Mouse (Mus musculus) midbrain, embryonic 14.5 days (tissue): Measurements from ENCODE around the gene Rps6kb1. TPM values are rescaled to one million over a fixed set of nuclear protein-coding genes. Genes with fewer than 3 reads are reported as not detected.

Experiments
- ATAC-seq: fragments of 200-750 bp; cut with Nextera tagmentation; 2 replicates; pipeline ENCODE4 v1.8.0; 2017; ENCODE audit warnings: moderate number of reproducible peaks, moderate library complexity; ENCODE audit not compliant: low FRiP score, low TSS enrichment
- DNase-seq: peaks from one replicate; pipeline ENCODE4 v3.0.0-alpha.2; 2015
- H3K27ac ChIP-seq: fragments of 300-500 bp; sonication (generic); replicated peaks from 2 replicates; pipeline ENCODE4 v1.5.1; 2014; ENCODE audit warnings: mild to moderate bottlenecking, low read depth, low read length, moderate library complexity
- H3K27me3 ChIP-seq: fragments of 300-500 bp; sonication (generic); 2 replicates; pipeline ENCODE4 v1.6.1; 2014; ENCODE audit warnings: low read length, control low read depth, mixed read lengths; ENCODE audit not compliant: control insufficient read depth, insufficient read depth
- H3K36me3 ChIP-seq: fragments of 300-500 bp; sonication (generic); 2 replicates; pipeline ENCODE4 v1.6.1; 2014; ENCODE audit warnings: low read length, control low read depth; ENCODE audit not compliant: control insufficient read depth, insufficient read depth
- H3K4me1 ChIP-seq: fragments of 300-500 bp; sonication (generic); 2 replicates; pipeline ENCODE4 v1.6.1; 2014; ENCODE audit warnings: mild to moderate bottlenecking, antibody characterized with exemption, low read length, control low read depth; ENCODE audit not compliant: control insufficient read depth, insufficient read depth
- H3K4me2 ChIP-seq: fragments of 300-500 bp; sonication (generic); 2 replicates; pipeline ENCODE4 v1.6.1; 2014; ENCODE audit warnings: mild to moderate bottlenecking, low read length, moderate library complexity
- H3K4me3 ChIP-seq: fragments of 300-500 bp; sonication (generic); replicated peaks from 2 replicates; pipeline ENCODE4 v1.5.1; 2014; ENCODE audit warnings: low read depth, low read length
- H3K9ac ChIP-seq: fragments of 300-500 bp; sonication (generic); replicated peaks from 2 replicates; pipeline ENCODE4 v1.6.1; 2014; ENCODE audit warnings: mild to moderate bottlenecking, low read length, moderate library complexity
- H3K9me3 ChIP-seq: fragments of 300-500 bp; sonication (generic); 2 replicates; pipeline ENCODE4 v1.6.1; 2016; ENCODE audit warnings: low read length, control low read depth, mixed read lengths; ENCODE audit not compliant: control insufficient read depth
- WGBS: fragments of 180-500 bp; shearing (Covaris S2); extraction: QIAGEN DNeasy Blood & Tissue Kit; methylation state at CpG from one replicate; pipeline ENCODE4 v1.1.7; 2014; 5-methylcytosine and 5-hydroxymethylcytosine counted together
- polyA plus RNA-seq: library from polyadenylated mRNA; unstranded; fragments of >200 nt; fragmentation: Nextera tagmentation; extraction: Ambion mirVana; gene quantifications from 2 replicates; pipeline ENCODE4 v1.2.1, GENCODE M21; 2014

Gene Rps6kb1
- polyA plus RNA-seq, 1 experiment from 2014 or later, result 47.8 TPM

DNA sequence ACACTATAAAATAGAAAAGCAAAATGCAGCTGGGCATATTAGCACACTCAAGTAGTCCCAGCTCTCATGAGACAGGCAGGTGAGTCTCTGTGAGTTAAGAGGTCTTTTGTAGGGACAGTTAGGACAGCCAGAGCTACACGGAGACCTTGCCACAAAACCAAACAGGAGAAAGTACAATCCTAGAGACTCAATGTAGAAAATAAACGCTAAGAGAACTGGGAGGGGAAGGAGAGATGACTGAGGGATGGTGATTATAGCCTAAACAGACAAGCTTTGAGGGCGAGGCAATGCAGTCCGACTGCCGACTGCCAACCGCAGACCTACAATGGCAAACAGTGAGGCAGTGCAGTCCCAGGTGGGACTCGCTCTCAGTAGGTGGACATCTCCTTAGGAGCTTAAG is 43.2 kb upstream of the Rps6kb1 start:
- no peak for ATAC-seq
- no peaks in the 10 kb centered on the region for H3K9me3 ChIP-seq
- 56% methylated on average over 7 of the region's 7 CpGs for WGBS

DNA sequence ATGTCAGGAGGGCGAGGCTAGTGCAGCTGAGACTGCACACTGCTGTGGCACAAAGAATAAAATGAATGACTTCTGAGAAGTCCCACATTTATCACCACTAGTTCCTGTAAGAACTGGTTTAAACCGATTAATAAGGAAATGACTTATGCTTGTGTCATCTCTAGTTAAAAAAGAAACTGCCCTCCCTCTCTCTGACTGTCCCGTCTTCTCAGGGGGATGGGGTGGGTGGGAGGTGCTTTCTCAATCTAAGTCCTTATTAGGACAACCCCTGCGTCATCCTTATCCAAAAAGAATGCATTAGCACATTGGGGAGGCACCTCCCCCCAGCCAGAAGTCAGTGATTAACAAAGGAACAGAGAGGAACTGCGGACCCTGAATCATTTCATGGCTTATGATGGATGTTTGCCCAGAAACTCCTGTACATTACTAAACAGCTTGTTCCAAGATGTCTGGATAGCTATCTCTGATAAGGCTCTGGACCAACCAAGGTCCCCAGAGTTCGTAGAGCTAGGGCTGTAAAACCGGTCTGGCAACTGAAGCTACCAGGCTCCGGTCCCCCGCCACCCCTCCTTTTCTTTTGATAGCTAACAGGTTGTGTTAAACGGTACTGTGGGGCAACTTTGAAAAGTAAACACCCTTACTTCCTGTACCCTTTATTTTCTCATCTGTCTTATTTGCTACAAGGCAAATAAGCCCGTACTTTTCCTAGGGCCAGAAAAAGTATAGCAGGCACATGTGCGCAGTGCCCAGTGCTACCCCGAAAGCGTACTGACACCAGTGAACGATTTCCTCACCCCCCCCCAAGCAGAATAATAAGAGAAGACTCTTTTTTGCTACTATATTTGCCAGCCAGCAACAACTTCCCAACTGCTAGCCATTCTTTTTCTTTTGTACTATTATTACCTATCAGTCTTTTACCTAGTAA is 42.5 kb upstream of the Rps6kb1 start:
- Histone ChIP-seq H3K27ac (no peak overlapping the region), H3K4me3 (no peak overlapping the region), H3K36me3 (peaks cover 6% of the 10 kb centered on the region; the same call in 1 of the 2 replicates), H3K27me3 (no peaks in the 10 kb centered on the region), H3K4me1 (peaks cover 7% of the 10 kb centered on the region; the same call in 1 of the 2 replicates), H3K9ac (no peak overlapping the region), H3K9me3 (no peaks in the 10 kb centered on the region), H3K4me2 (peak overlapping the region; percentile 7)
- 21% methylated on average over 15 of the region's 15 CpGs for WGBS
- no peak for ATAC-seq
- no peak for DNase-seq

More for the DNA sequence above, 43.2 kb upstream of the Rps6kb1 start:
- peaks cover 6% of the 10 kb centered on the region; the same call in 1 of the 2 replicates for H3K36me3 ChIP-seq
- H3K27ac ChIP-seq, result no peak overlapping the region
- peaks cover 10% of the 10 kb centered on the region; the same call in 1 of the 2 replicates for H3K4me1 ChIP-seq
- no peak for DNase-seq
- H3K27me3 ChIP-seq, result no peaks in the 10 kb centered on the region
- no peak overlapping the region for H3K9ac ChIP-seq
- H3K4me2 ChIP-seq, result no peak overlapping the region
- H3K4me3 ChIP-seq, result no peak overlapping the region

DNA sequence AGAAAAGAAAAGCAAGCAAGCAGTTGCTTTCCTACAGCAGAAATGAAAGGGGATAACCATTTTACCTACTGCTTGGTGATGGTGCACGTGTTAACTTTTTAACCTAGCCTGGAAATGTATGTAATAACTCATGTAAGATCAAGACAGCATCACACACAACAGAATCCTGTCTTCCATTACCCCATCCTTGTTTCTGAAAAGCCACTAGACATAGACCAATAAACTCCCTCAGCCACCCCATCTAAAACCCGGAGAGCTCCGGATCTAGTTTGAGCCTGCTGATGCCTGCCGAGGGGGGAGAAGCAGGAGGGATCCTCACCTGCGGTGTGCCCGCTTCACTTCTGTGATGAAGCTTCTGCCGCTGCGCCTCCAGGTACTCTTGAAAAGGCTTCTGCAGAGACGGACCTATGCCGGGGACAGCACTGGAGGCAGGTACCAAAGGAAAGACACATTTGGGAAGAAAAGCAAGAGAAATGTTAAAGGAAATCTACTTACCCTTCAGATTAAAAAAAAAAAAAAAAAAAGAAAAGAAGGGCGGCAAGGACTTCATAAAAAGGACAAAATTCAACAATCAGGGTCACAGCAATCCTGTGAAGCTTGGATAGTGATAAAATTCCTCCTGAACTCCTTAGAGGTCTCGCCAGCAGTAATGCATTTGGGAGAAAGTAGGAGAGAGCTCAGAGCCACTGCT is 41.7 kb upstream of the Rps6kb1 start:
- ATAC-seq (no peak), DNase-seq (no peak)
- Histone ChIP-seq H3K4me2 (peak overlapping the region; percentile 7), H3K9me3 (no peaks in the 10 kb centered on the region), H3K4me1 (peaks cover 7% of the 10 kb centered on the region; the same call in 1 of the 2 replicates), H3K27me3 (no peaks in the 10 kb centered on the region), H3K27ac (no peak overlapping the region), H3K9ac (no peak overlapping the region), H3K4me3 (no peak overlapping the region), H3K36me3 (peaks cover 6% of the 10 kb centered on the region; the same call in 1 of the 2 replicates)
- 23% methylated on average over 12 of the region's 12 CpGs for WGBS

DNA sequence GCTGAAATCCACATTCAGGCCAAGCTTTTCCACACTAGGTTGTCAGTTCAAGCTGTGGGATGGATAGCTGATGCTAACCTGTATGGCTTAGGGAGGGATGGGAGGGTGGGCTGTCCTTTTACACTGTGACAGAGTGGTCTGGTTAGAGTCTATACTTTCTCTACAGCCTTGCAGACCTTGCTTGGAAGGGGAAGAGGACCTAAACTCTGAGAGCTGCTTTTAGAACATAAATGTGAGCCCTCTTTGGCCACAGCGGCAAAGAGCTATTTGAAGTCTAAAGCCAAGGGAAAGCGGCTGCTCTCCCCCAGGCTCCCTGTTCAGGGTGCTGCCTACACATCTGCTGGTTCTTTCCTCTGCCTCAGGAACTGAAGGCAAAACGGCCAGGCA is 41.0 kb upstream of the Rps6kb1 start:
- Histone ChIP-seq H3K9ac (no peak overlapping the region), H3K4me3 (no peak overlapping the region), H3K9me3 (no peaks in the 10 kb centered on the region), H3K4me2 (no peak overlapping the region), H3K4me1 (peaks cover 7% of the 10 kb centered on the region; the same call in 1 of the 2 replicates), H3K27ac (no peak overlapping the region), H3K27me3 (no peaks in the 10 kb centered on the region), H3K36me3 (peaks cover 6% of the 10 kb centered on the region; the same call in 1 of the 2 replicates)
- ATAC-seq (no peak), DNase-seq (no peak)
- WGBS, result 49% methylated on average over 3 of the region's 3 CpGs

DNA sequence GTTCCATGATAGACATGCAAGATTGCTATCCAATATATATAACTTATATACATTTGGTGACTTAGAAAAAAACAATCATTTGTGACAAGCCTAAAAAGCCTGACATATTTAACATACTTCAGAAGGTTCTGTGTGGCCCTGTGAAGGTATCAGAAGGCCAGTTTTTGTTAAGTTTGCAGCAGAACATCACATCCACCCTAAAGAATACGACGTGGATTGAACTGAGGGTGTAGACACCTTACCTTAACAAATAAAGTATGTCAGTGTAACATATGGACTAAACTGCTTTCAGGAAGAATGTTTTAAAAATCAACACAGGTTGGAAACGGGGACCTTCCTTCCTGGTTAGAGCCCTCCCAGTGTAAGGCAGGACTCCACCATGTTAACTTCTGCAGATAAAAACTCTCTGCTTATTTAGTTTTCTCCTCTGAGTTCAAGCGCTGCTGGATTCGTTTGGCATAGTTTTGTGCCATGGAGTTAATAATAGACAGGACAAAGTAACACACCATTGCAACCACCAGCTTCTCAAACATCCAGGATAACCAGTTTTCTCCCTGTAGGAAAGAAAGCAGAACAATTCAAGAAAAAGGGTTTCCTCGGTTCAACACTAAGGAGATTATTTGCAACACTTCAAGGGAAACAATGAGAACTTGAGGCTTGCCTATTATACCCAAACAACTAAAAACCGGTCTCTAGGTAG is 40.4 kb upstream of the Rps6kb1 start:
- H3K4me1 ChIP-seq, result peaks cover 7% of the 10 kb centered on the region; the same call in 1 of the 2 replicates
- H3K27ac ChIP-seq, result no peak overlapping the region
- ATAC-seq (no peak), DNase-seq (no peak)
- H3K9me3 ChIP-seq, result no peaks in the 10 kb centered on the region
- H3K4me3 ChIP-seq, result no peak overlapping the region
- H3K27me3 ChIP-seq, result no peaks in the 10 kb centered on the region
- H3K9ac ChIP-seq, result no peak overlapping the region
- H3K4me2 ChIP-seq, result no peak overlapping the region
- 65% methylated on average over 7 of the region's 7 CpGs for WGBS
- peaks cover 6% of the 10 kb centered on the region; the same call in 1 of the 2 replicates for H3K36me3 ChIP-seq

DNA sequence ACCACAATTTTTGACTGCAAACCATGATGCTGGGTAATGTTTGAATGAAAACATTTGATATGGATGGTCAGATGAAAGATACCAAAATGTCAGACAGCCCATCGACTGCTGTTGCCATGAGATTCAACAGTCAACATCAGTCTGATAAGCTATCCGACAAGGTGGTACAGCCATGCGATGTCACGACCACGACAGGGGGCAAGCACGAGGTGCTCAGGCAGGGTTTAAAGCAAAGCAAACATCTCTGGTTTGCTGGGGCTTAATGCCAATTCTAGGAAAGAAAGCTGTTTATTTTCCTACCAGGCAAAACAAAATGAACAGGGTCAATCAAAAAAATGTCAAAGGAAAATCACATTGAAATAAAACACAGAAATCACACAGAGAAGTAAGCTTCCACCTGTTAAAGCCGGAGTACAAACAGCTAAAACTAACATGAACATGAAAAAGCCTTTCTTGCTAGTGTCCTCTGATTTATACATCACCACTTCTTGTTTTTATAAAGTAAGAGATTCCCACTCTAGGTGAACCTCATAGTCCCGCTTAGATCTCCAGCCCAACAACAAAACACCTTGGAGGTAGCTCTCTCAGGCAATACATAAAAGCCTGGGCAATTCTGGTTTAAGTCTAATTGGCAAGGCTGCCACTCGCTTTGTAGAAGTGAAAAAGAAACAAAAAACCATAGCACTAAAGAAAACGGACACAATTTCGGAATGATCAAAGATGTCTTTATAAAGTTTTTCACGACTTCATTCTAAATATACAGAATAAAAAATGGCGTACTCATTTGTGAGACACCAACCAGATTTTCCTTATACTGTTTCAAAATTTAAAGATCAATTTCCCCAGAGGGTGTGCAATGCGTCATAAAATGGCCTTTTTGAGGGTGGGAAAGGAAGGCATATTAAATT is 39.6 kb upstream of the Rps6kb1 start:
- no peak overlapping the region for H3K4me3 ChIP-seq
- no peaks in the 10 kb centered on the region for H3K9me3 ChIP-seq
- WGBS, result 93% methylated on average over 14 of the region's 14 CpGs
- no peak for DNase-seq
- H3K4me2 ChIP-seq, result no peak overlapping the region
- no peak overlapping the region for H3K27ac ChIP-seq
- peaks cover 6% of the 10 kb centered on the region; the same call in 1 of the 2 replicates for H3K36me3 ChIP-seq
- no peak overlapping the region for H3K9ac ChIP-seq
- peaks cover 7% of the 10 kb centered on the region; the same call in 1 of the 2 replicates for H3K4me1 ChIP-seq
- ATAC-seq, result no peak
- H3K27me3 ChIP-seq, result no peaks in the 10 kb centered on the region

DNA sequence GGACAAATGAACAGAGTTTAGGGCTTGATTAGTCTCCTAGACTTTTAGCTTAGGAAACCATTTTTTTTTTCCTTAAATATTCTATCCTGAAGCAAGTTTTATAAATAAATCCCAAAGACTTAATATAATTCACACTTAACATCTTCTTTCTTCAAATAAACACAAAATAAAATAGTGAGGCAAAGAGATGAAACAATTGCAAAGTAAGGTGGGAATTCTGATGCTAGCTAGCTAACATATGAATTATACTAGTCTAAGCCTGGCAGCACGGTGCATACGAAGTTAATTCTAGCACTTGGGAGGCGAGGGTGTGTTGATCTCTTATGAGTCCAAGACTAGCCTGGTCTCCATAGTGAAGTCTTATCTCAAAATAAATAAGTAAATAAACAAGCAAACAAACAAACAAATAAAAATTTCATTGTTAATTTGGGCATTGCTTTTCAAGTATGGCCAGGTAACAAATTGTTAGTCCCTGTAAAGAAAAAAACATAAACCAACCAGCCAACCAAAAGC is 38.8 kb upstream of the Rps6kb1 start:
- Histone ChIP-seq H3K4me2 (no peak overlapping the region), H3K4me1 (peaks cover 7% of the 10 kb centered on the region; the same call in 1 of the 2 replicates), H3K9me3 (no peaks in the 10 kb centered on the region), H3K27me3 (no peaks in the 10 kb centered on the region), H3K4me3 (no peak overlapping the region), H3K36me3 (peaks cover 6% of the 10 kb centered on the region; the same call in 1 of the 2 replicates), H3K9ac (no peak overlapping the region), H3K27ac (no peak overlapping the region)
- WGBS, result 89% methylated on average over 3 of the region's 3 CpGs
- ATAC-seq, result no peak
- DNase-seq, result no peak
